Mouse (Mus musculus) forebrain, embryonic 11.5 days (tissue): Measurements from ENCODE around the gene Camkv. TPM values are rescaled to one million over a fixed set of nuclear protein-coding genes. Genes with fewer than 3 reads are reported as not detected.

Experiments
- ATAC-seq: fragments of 200-750 bp; cut with Nextera tagmentation; replicated peaks from 2 replicates; pipeline ENCODE4 v1.8.0; 2017; ENCODE audit warnings: moderate TSS enrichment; ENCODE audit not compliant: low FRiP score
- DNase-seq: peaks from one replicate; pipeline ENCODE4 v3.0.0-alpha.2; 2017; ENCODE audit warnings: low spot score
- H3K27ac ChIP-seq: fragments of 300-500 bp; sonication (generic); 2 replicates; pipeline ENCODE4 v1.5.1; 2014; ENCODE audit warnings: low read depth, low read length
- H3K27me3 ChIP-seq: fragments of 300-500 bp; sonication (generic); 2 replicates; pipeline ENCODE4 v1.6.1; 2014; ENCODE audit warnings: mild to moderate bottlenecking, low read length, mixed read lengths; ENCODE audit not compliant: control insufficient read depth, insufficient read depth
- H3K36me3 ChIP-seq: fragments of 300-500 bp; sonication (generic); 2 replicates; pipeline ENCODE4 v1.6.1; 2014; ENCODE audit warnings: mild to moderate bottlenecking, low read length, moderate library complexity, mixed read lengths; ENCODE audit not compliant: control insufficient read depth, insufficient read depth
- H3K4me1 ChIP-seq: fragments of 300-500 bp; sonication (generic); replicated peaks from 2 replicates; pipeline ENCODE4 v1.6.1; 2014; ENCODE audit warnings: low read length, mixed read lengths; ENCODE audit not compliant: control insufficient read depth, insufficient read depth
- H3K4me2 ChIP-seq: fragments of 300-500 bp; sonication (generic); 2 replicates; pipeline ENCODE4 v1.6.1; 2014; ENCODE audit warnings: low read depth, mild to moderate bottlenecking, low read length, moderate library complexity, mixed read lengths; ENCODE audit not compliant: severe bottlenecking
- H3K4me3 ChIP-seq: fragments of 300-500 bp; sonication (generic); 2 replicates; pipeline ENCODE4 v1.5.1; 2014; ENCODE audit warnings: low read depth, low read length
- H3K9ac ChIP-seq: fragments of 300-500 bp; sonication (generic); 2 replicates; pipeline ENCODE4 v1.6.1; 2014; ENCODE audit warnings: low read length
- H3K9me3 ChIP-seq: fragments of 300-500 bp; sonication (generic); 2 replicates; pipeline ENCODE4 v1.6.1; 2016; ENCODE audit warnings: low read length, mixed read lengths; ENCODE audit not compliant: control insufficient read depth
- WGBS: fragments of 180-500 bp; shearing (Covaris S2); extraction: QIAGEN DNeasy Blood & Tissue Kit; methylation state at CpG from one replicate; pipeline ENCODE4 v1.1.7; 2014; 5-methylcytosine and 5-hydroxymethylcytosine counted together
- polyA plus RNA-seq: library from polyadenylated mRNA; unstranded; fragments of >200 nt; fragmentation: Nextera tagmentation; extraction: Ambion mirVana; gene quantifications from 2 replicates; pipeline ENCODE4 v1.2.1, GENCODE M21; 2014

Camkv gene
- polyA plus RNA-seq, 1 experiment from 2014 or later, result 8.0 TPM

GRCm38 (mm10) chr9:107901627-107901914 lies 33.9 kb upstream of the Camkv start:
- ATAC-seq, result no peak
- H3K9me3 ChIP-seq, result no peaks in the 10 kb centered on the region

GRCm38 (mm10) chr9:107904726-107905125 lies 30.7 kb upstream of the Camkv start:
- 11% methylated on average over 4 of the region's 4 CpGs for WGBS
- no peak overlapping the region for H3K4me2 ChIP-seq
- H3K36me3 ChIP-seq, result no peaks in the 10 kb centered on the region
- no peak overlapping the region for H3K27ac ChIP-seq
- H3K9ac ChIP-seq, result no peak overlapping the region
- peaks cover 17% of the 10 kb centered on the region for H3K4me1 ChIP-seq
- H3K9me3 ChIP-seq, result no peaks in the 10 kb centered on the region
- peak; percentile 93 for DNase-seq
- 0 out of 2 replicates have a peak, but pooled peaks have one; percentile 43 for ATAC-seq
- H3K27me3 ChIP-seq, result peaks cover 18% of the 10 kb centered on the region
- no peak overlapping the region for H3K4me3 ChIP-seq

More at GRCm38 (mm10) chr9:107901627-107901914, 33.9 kb upstream of the Camkv start:
- Histone ChIP-seq H3K27ac (no peak overlapping the region), H3K27me3 (peaks cover 18% of the 10 kb centered on the region), H3K4me1 (peaks cover 4% of the 10 kb centered on the region; the same call in 1 of the 2 replicates), H3K4me2 (peak overlapping the region; percentile 69), H3K9ac (no peak overlapping the region; the same call in 1 of the 2 replicates), H3K4me3 (peak overlapping the region; percentile 29), H3K36me3 (no peaks in the 10 kb centered on the region)
- WGBS, result 8% methylated on average over 17 of the region's 17 CpGs
- no peak for DNase-seq

- peak within 1 kb of the TSS; percentile 58 for H3K4me2 ChIP-seq
- H3K27me3 ChIP-seq, result peaks cover 4% of the 10 kb centered on the region; the same call in 1 of the 2 replicates
- ATAC-seq (peak; percentile 61), DNase-seq (peak; percentile 83)
- peak within 1 kb of the TSS; percentile 24 for H3K4me3 ChIP-seq
- H3K4me1 ChIP-seq, result peaks cover 15% of the 10 kb centered on the region
- H3K9ac ChIP-seq, result peak within 1 kb of the TSS; percentile 50; the same call in 1 of the 2 replicates
- no peaks in the 10 kb centered on the region for H3K36me3 ChIP-seq
- no peak within 1 kb of the TSS for H3K27ac ChIP-seq
- H3K9me3 ChIP-seq, result no peaks in the 10 kb centered on the region
- 24% methylated on average over 19 of the region's 19 CpGs for WGBS
Observed at GRCm38 (mm10) chr9:107906252-107906966, 29.1 kb upstream of the Camkv start, which contains the start of gene Mst1r. Gene Mst1r (plus strand): TSS chr9:107906873.

- DNase-seq, result no peak
Observed at GRCm38 (mm10) chr9:107906967-107907800, 28.3 kb upstream of the Camkv start.

GRCm38 (mm10) chr9:107907801-107908120 lies 27.7 kb upstream of the Camkv start:
- Histone ChIP-seq H3K4me1 (peaks cover 13% of the 10 kb centered on the region), H3K4me3 (no peak overlapping the region), H3K9me3 (no peaks in the 10 kb centered on the region), H3K27ac (no peak overlapping the region), H3K36me3 (no peaks in the 10 kb centered on the region), H3K9ac (no peak overlapping the region), H3K4me2 (no peak overlapping the region), H3K27me3 (no peaks in the 10 kb centered on the region; the same call in 1 of the 2 replicates)
- no peak for ATAC-seq
- no peak for DNase-seq
- 84% methylated on average over 14 of the region's 14 CpGs for WGBS

More at GRCm38 (mm10) chr9:107906967-107907800, 28.3 kb upstream of the Camkv start:
- Histone ChIP-seq H3K27ac (no peak overlapping the region), H3K9ac (peak overlapping the region; percentile 50; the same call in 1 of the 2 replicates), H3K27me3 (no peaks in the 10 kb centered on the region; the same call in 1 of the 2 replicates), H3K36me3 (no peaks in the 10 kb centered on the region), H3K4me2 (peak overlapping the region; percentile 58), H3K9me3 (no peaks in the 10 kb centered on the region), H3K4me3 (peak overlapping the region; percentile 24), H3K4me1 (peaks cover 13% of the 10 kb centered on the region)
- WGBS, result 48% methylated on average over 31 of the region's 31 CpGs
- no peak for ATAC-seq

GRCm38 (mm10) chr9:107908410-107909158 lies 26.9 kb upstream of the Camkv start:
- no peak overlapping the region for H3K4me2 ChIP-seq
- 31% methylated on average over 18 of the region's 18 CpGs for WGBS
- H3K4me3 ChIP-seq, result no peak overlapping the region
- H3K27ac ChIP-seq, result no peak overlapping the region
- ATAC-seq (no peak), DNase-seq (no peak)
- peaks cover 13% of the 10 kb centered on the region for H3K4me1 ChIP-seq
- H3K9ac ChIP-seq, result no peak overlapping the region
- no peaks in the 10 kb centered on the region for H3K9me3 ChIP-seq
- H3K36me3 ChIP-seq, result no peaks in the 10 kb centered on the region
- no peaks in the 10 kb centered on the region; the same call in 1 of the 2 replicates for H3K27me3 ChIP-seq

GRCm38 (mm10) chr9:107910025-107910769 lies 25.3 kb upstream of the Camkv start:
- Histone ChIP-seq H3K27me3 (no peaks in the 10 kb centered on the region; the same call in 1 of the 2 replicates), H3K9me3 (no peaks in the 10 kb centered on the region), H3K4me1 (peaks cover 13% of the 10 kb centered on the region), H3K27ac (no peak overlapping the region), H3K9ac (no peak overlapping the region), H3K36me3 (no peaks in the 10 kb centered on the region), H3K4me2 (no peak overlapping the region), H3K4me3 (no peak overlapping the region)
- DNase-seq (no peak), ATAC-seq (no peak)
- WGBS, result 90% methylated on average over 15 of the region's 15 CpGs
